Mouse (Mus musculus) gastrocnemius, postnatal 4 days (tissue): ENCODE measurements around the gene Klhl10. TPM values are rescaled to one million over a fixed set of nuclear protein-coding genes. Genes with fewer than 3 reads are reported as not detected.

ENCODE experiments used
- DNase-seq, 2 experiments: peaks; one replicate each; pipeline ENCODE4 v3.0.0; 2021 to 2022; ENCODE audit warnings: low spot score in 2 of 2, mixed read lengths in 2 of 2
- total RNA-seq, 2 experiments: library from RNA; stranded (reverse); gene quantifications; 2 replicates each; pipeline ENCODE4 v1.2.3; 2021

Gene Klhl10
- total RNA-seq, 2 experiments from 2014 or later: 1.0 to 1.5 TPM

GRCm38 (mm10) chr11:100408076-100408834, 33.5 kb upstream of the Klhl10 start:
- peak; percentile 62 to 77 for DNase-seq

- DNase-seq: no peak
These were observed 32.8 kb upstream of the Klhl10 start for GRCm38 (mm10) chr11:100408835-100409462.

- DNase-seq: no peak
These were observed 32.0 kb upstream of the Klhl10 start for GRCm38 (mm10) chr11:100409686-100410085.

GRCm38 (mm10) chr11:100411736-100412135, 30.0 kb upstream of the Klhl10 start:
- no peak for DNase-seq

- DNase-seq: no peak
These were observed 28.2 kb upstream of the Klhl10 start for GRCm38 (mm10) chr11:100413541-100413940.

GRCm38 (mm10) chr11:100414021-100414913, 27.4 kb upstream of the Klhl10 start, which contains the start of gene P3h4:
P3h4 (minus strand) TSS chr11:100414836.
- DNase-seq: peak; percentile 77 to 88

- DNase-seq: peak; percentile 62 to 82
These were observed 26.5 kb upstream of the Klhl10 start, which contains the start of gene Fkbp10 for GRCm38 (mm10) chr11:100414914-100415822. Fkbp10 (plus strand) TSS chr11:100415697.

GRCm38 (mm10) chr11:100421537-100421936, 20.2 kb upstream of the Klhl10 start:
- DNase-seq: no peak

GRCm38 (mm10) chr11:100423836-100424235, 17.9 kb upstream of the Klhl10 start:
- DNase-seq: no peak

- peak in 1 of 2 experiments; percentile 73 for DNase-seq
These were observed 15.9 kb upstream of the Klhl10 start for GRCm38 (mm10) chr11:100425851-100426250.

GRCm38 (mm10) chr11:100426820-100427219, 14.9 kb upstream of the Klhl10 start:
- no peak for DNase-seq

- DNase-seq: no peak
These were observed 13.0 kb upstream of the Klhl10 start for GRCm38 (mm10) chr11:100428612-100429199.

GRCm38 (mm10) chr11:100430052-100430451, 11.7 kb upstream of the Klhl10 start:
- DNase-seq: no peak

GRCm38 (mm10) chr11:100432002-100432401, 9.7 kb upstream of the Klhl10 start:
- no peak for DNase-seq

- DNase-seq: no peak
These were observed 6.0 kb upstream of the Klhl10 start for GRCm38 (mm10) chr11:100435678-100436246.

- no peak for DNase-seq
These were observed 3.8 kb upstream of the Klhl10 start for GRCm38 (mm10) chr11:100437901-100438300.

GRCm38 (mm10) chr11:100440691-100441522, 810 bp upstream of the Klhl10 start:
- DNase-seq: peak; percentile 74 to 86

- no peak for DNase-seq
These were observed 908 bp downstream of the Klhl10 start for GRCm38 (mm10) chr11:100442625-100443024.

- DNase-seq: no peak
These were observed 15.5 kb downstream of the Klhl10 start for GRCm38 (mm10) chr11:100457247-100457646.
